Mouse (Mus musculus) hindlimb bud, embryonic 11.5 days (tissue): ENCODE data around the gene Rabggta.

ENCODE experiments used
- DNase-seq: peaks from one replicate; pipeline ENCODE4 v3.0.0-alpha.2; 2012; ENCODE audit warnings: low read depth, low spot score; ENCODE audit errors: extremely low spot score

Rabggta gene

DNA sequence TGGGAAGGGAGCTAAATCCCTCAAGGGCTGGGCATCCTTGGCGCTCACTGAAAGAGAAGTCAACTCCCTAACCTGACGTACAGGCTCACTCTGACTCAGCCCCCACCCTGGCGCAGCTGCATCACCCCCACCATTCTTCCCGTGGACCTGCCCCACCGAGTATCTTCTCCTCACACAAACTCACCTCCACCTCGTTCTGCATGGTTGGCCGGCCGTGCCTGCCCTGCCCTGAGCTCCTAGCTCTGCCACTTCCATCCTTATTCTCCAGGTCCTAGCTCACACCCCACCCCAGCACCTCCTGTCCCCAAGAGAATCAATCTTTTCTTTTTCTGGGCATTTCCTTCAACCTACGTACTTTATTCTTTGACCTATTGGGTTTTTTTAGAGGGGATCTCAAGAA is 20.9 kb downstream of the Rabggta start:
- no peak for DNase-seq

DNA sequence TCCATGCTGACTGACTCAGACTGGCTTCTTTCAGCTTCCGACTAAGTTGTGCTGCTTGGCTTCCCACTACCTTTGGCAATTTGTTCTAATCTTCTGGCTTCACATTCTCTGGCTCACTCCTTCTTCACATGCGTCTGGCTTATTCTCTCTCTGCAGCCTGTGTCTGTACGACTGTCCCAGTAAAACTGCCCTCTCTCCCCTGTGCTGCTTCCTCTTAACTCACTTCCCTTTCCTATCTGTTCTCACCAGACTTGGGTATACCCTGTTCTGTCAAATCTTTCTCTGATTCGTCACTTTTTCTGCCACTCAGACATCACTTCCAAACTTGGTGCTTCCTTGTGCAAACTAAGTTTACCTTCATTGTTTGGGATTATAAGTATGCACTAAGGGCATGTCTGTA is 24.8 kb downstream of the Rabggta start:
- no peak for DNase-seq

DNA sequence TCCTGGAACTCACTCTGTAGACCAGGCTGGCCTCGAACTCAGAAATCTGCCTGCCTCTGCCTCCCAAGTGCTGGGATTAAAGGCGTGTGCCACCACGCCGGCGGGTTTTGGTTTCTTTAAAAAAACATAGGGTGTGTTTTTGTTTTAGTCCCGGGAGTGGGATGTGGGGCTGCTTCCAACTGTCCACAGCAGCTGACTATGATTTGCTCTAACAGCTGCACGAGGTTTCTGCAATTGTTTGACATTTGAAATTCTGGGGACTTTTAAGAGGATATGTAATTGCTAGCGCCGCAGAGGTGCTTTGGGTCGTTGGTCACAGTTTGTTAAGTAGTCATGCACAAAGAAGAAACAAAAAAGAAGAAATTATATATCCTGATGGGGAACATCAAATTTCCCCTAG is 32.6 kb downstream of the Rabggta start:
- no peak for DNase-seq

DNA sequence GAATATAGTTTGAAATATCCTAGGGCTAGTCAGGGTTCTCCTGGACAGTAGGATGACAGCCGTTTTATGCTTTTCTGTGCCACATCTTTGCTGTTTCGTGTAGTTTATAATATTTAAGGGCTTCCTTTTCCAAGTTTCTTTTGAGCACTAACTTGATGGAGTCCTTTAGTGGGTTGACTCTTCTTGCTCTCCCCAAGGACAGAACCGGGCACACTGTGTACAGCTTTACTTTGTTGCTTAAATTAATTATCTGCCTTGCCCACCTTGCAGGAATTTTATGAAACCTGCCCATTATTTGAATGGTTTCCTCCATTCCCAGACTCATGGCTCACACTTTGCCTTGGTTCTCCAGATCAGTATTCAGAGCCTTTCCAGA is 40.0 kb downstream of the Rabggta start:
- DNase-seq = no peak

DNA sequence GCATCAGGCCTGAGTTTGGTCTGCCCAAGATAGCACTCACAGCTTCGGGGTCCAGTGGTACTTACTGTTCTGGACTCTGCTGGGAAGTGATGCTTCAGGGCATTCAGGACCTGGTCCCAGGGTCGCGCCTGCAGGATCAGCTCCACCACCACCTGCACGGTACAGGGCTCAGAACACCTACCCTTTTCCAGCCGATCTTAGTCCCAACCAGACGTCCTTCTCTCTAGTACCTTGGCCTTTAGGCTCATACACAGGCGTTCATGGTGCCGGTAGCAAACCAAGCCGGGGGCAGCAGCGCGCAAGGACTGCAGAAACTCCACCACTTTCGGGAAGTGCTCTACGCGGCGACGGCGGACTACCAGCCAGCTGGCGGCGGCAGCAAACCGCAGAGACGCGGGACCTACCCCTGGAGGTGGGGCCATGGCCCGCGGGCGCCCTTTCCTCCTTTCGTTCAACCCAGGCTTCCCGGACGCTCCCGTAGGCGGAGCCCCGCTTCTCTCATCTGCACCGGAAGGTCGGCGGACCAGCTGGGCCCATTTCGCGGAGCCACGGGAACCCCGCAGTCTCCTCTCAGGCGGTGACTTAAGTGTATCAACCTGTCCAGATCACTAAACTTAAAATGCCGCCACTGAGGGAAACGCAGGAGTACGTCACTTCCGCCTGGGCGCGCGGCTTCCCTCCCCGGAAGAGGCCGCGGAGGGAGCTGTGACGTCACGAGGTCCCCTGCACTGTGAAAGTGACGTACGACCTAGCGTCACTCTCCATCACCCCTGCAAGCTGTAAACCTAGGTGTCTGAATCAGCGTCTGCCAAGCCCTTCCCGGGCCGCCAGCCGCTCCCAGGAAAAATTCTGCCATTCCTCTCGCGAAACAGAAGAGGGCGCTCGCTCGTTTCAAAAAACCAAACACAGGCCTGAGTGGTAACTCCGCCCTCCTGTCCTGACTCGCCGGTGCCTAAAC is 40.6 kb downstream of the Rabggta start, which contains the start of gene Tinf2:
Gene Tinf2 (minus strand): TSS at position 661 of the 958 bp plus-strand sequence.
- peak; percentile 94 for DNase-seq

- no peak for DNase-seq
Measured at GRCm38 (mm10) chr14:55677615-55678014, 44.4 kb downstream of the Rabggta start.

GRCm38 (mm10) chr14:55672741-55673060 is 49.4 kb downstream of the Rabggta start:
- DNase-seq = no peak

GRCm38 (mm10) chr14:55671833-55672740 is 50.0 kb downstream of the Rabggta start, which contains the start of the genes Gmpr2 and Nedd8:
Gene Gmpr2, plus strand, starts transcription at chr14:55671941.
Gene Nedd8, minus strand, starts transcription at chr14:55672124.
- peak; percentile 91 for DNase-seq

DNA sequence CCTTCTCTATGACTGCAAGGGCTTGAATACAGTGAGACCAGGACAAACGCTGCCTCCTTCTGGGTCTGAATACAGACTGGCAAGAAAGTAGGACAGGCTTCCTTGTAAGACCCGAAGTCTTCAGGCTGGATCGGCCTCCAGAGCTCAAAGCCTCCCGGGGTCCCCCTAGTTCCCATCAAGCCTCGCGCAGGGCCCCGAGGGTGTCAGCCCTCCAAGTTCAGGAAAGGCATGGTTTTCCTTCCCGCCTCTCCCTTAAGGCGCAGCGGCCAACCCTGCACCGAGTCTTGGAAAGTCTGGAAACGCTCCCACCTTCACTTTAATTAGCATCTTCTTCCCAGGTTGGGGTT is 50.6 kb downstream of the Rabggta start:
- no peak for DNase-seq
